Comparison of ENCODE assay signal across 27 mouse cellular contexts in the genomic region with DNA sequence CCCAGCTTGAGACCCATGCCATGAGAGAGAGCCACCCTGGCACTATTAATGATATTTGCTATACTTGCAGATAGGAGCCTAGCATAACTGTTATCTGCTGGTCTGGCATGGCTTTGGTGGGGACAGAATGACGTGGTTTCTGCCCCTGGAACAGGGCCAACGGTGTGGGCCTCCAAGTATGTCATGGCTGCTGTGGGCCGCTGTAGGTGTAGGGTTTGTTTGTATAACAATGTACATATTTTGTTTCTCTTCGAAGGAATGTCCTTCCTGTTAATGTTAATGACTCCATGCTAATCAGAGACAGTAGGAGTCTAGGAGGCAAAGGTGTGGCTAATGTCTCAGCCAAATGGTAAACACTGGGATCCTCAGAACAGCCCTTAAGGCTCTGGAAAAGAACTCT. TPM values are rescaled to one million over a fixed set of nuclear protein-coding genes. Genes with fewer than 3 reads are reported as not detected.
"Had no signal": no experiment of that assay in that cellular context is flagged by ENCODE, and none has a peak within 500 bp of the region (broad histone marks: within the 10 kb centered on the region; RNA-seq: fewer than 3 reads in every experiment).

No protein-coding gene starts in this region.

- H3K9ac ChIP-seq: limb, embryonic 13.5 days; liver, embryonic 12.5 days; liver, embryonic 15.5 days; lung, embryonic 15.5 days; midbrain, embryonic 12.5 days; midbrain, embryonic 15.5 days; neural tube, embryonic 13.5 days had no signal

- DNase-seq: kidney, adult 2 months; kidney, postnatal 25 days; layer of hippocampus, adult 9-11 months; liver; lung, adult 18-20 months; lung, postnatal 10 days; retina, postnatal 1 day; right cerebral cortex, postnatal 4 days; thymus, adult 2 months; thymus, postnatal 14 days; thymus, postnatal 4 days had no signal

- H3K9me3 ChIP-seq: limb, embryonic 10.5 days; limb, embryonic 13.5 days; liver, embryonic 12.5 days; liver, embryonic 15.5 days; lung, embryonic 15.5 days; midbrain, embryonic 12.5 days; midbrain, embryonic 15.5 days; neural tube, embryonic 13.5 days had no signal

- H3K4me1 ChIP-seq: limb, embryonic 10.5 days; limb, embryonic 13.5 days; liver, embryonic 12.5 days; liver, embryonic 15.5 days; midbrain, embryonic 12.5 days; midbrain, embryonic 15.5 days; neural tube, embryonic 13.5 days had no signal

- H3K27ac ChIP-seq: kidney, postnatal 0 days; layer of hippocampus, adult 2 months; limb, embryonic 10.5 days; limb, embryonic 13.5 days; liver, embryonic 12.5 days; liver, embryonic 15.5 days; lung, embryonic 15.5 days; macrophage; midbrain, embryonic 12.5 days; midbrain, embryonic 15.5 days; neural tube, embryonic 13.5 days had no signal

- H3K36me3 ChIP-seq: limb, embryonic 10.5 days; limb, embryonic 13.5 days; liver, embryonic 12.5 days; liver, embryonic 15.5 days; lung, embryonic 15.5 days; midbrain, embryonic 12.5 days; midbrain, embryonic 15.5 days; neural tube, embryonic 13.5 days had no signal

- H3K27me3 ChIP-seq: limb, embryonic 13.5 days; liver, embryonic 12.5 days; liver, embryonic 15.5 days; lung, embryonic 15.5 days; midbrain, embryonic 12.5 days; midbrain, embryonic 15.5 days; neural tube, embryonic 13.5 days had no signal

- H3K4me3 ChIP-seq: layer of hippocampus, adult 2 months; limb, embryonic 10.5 days; limb, embryonic 13.5 days; liver, embryonic 12.5 days; liver, embryonic 15.5 days; lung, embryonic 15.5 days; midbrain, embryonic 12.5 days; midbrain, embryonic 15.5 days; myocyte; neural tube, embryonic 13.5 days had no signal

- H3K4me2 ChIP-seq: limb, embryonic 13.5 days; liver, embryonic 12.5 days; liver, embryonic 15.5 days; lung, embryonic 15.5 days; midbrain, embryonic 12.5 days; midbrain, embryonic 15.5 days; neural tube, embryonic 13.5 days had no signal

- ATAC-seq: liver, embryonic 12.5 days; midbrain, embryonic 15.5 days had no signal

RNA-seq across cellular contexts. Expression of a gene that starts 24.2 kb away (rescaled TPM):
- total RNA-seq: megakaryocyte, adult 5-6 weeks; monocyte, adult 5-6 weeks had no signal

RNA-seq across cellular contexts. Expression of a gene that starts 56.5 kb away (rescaled TPM):
- total RNA-seq: megakaryocyte, adult 5-6 weeks; monocyte, adult 5-6 weeks had no signal
- polyA plus RNA-seq: kidney, adult 2 months; kidney, embryonic 14.5 days; kidney, postnatal 0 days; limb, embryonic 10.5 days; limb, embryonic 13.5 days; macrophage; midbrain, embryonic 12.5 days; midbrain, embryonic 15.5 days; neural tube, embryonic 13.5 days; stomach, embryonic 14.5 days had no signal
